Mouse (Mus musculus) c-Kit-positive CD71-positive TER-119-positive erythroid progenitor cells, embryonic 14.5 days (primary cell): ENCODE data around the gene Brinp3.

Experiments used
- DNase-seq: peaks from one replicate; pipeline ENCODE4 v3.0.0-alpha.2; 2013; ENCODE audit warnings: low spot score

Brinp3 gene

GRCm38 (mm10) chr1:146792826-146793225, 298.3 kb downstream of the Brinp3 start:
- no peak for DNase-seq

DNA sequence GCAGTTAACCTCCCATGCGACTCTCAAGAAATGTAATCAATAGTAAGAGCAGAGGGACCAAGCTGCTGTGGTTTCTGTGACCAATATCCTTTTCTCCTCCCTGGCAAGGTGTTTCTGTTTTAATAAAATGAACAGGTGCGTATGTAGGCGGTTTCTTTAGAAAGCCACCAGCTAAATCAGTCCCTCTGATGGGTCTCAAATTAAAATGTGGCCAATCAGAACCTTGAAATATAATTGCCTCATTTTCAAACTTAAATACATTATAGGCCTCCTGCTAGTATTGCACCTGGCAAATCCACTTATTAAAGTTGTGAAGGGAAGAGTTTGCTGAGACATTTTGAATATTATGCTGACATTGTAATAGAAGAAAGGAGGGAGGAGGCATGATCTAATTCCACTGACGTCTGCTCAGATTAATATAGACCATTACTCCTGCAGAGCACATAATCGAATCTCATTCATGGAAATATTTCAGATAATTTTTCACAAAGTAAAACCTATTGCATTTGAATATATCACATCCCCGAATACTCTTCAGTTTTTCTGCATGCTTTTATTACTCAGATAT, 305.5 kb downstream of the Brinp3 start:
- DNase-seq: no peak

- no peak for DNase-seq
Measured at GRCm38 (mm10) chr1:146801821-146802220, 307.3 kb downstream of the Brinp3 start.

DNA sequence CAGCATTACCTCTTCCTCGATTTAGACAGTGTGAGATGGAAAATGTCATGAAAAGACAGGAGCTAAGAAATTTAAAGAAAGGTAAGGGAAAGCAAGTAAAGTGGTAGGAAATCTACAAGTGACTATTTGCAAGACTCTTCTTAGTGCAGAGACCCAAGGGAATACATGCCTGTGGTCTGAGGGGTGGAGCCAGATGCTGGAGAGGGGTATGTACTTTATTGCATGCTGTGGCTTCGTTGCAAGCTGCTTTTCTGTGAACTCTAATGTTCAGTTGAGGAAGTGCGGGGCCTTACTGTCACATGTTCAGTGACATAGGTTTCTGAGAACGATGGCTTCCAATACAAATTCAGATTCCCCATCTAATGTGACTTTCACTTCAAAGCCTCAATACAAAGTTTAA, 313.2 kb downstream of the Brinp3 start:
- no peak for DNase-seq

DNA sequence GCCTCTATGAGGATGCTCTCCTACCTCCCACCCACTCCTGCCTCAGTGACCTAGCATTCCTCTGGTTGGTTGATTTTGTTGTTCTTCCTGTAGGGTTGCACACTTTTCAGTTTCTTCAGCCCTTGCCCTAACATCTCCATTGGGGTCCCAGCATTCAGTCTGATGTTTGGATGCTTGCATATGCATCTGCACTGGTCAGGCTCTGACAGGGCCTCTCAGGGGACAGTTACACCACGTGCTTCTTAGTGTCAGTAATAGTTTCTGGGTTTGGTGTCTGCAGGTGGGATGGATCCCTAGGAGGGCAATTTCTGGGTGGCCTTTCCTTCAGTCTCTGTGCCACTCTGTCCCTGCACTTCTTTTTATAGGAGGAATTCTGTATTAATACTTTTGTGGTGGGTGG, 339.3 kb downstream of the Brinp3 start:
- no peak for DNase-seq

DNA sequence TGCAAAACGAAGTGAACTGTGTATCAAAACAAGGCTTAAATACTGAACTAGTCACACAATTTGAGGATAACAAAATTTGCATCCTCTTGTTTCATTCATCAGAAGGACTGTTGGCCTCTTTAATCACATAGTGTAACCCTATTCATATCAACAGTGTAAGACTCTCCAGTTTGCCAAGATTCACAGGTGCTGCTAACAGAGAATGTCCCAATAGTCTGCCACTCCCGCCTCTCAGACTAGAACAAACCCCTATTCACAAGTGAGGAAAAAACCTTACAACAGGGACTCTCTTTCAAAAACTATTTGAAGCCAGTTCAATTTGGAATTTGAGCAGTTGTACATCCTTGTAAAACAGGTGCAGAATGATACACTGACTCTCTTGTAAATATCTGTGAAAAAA, 349.5 kb downstream of the Brinp3 start:
- no peak for DNase-seq

- DNase-seq: no peak
Measured at GRCm38 (mm10) chr1:146848892-146849291, 354.3 kb downstream of the Brinp3 start.

DNA sequence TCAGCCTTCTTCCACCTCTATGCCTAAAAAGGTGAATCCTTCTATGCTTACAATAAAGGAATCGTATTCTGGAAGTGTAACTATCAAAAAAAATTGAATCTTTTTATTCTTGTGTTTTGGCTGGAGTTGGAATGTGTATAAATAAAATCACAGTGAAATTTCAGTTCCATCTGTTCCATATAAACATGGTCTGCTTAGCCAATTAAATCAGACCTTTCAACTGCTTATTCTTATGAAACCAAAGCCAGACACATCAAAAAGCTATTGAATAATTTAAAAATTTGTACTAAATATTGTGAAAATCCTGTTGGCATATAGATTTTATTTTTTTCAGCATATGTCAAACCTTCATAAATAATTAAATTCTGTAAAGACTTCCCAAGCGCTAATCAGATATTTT, 355.6 kb downstream of the Brinp3 start:
- no peak for DNase-seq

DNA sequence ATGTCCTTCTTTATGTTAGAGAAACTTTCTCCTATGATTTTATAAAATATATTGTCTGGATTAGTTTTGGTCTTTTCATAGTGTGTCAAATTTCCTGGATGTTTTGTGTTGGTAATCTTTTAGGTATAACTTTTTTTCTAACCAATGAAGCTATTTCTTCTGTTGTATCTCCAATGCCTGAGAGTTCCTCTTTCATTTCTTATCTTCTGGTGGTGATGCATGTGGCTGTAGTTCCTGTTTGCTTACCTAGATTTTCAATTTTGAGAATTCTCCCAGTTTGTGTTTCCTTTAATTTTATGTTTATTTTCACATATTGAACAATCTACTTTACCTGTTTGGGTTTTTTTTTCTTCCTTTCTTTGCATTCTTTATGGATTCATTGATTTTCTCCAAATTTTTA, 404.1 kb downstream of the Brinp3 start:
- no peak for DNase-seq

DNA sequence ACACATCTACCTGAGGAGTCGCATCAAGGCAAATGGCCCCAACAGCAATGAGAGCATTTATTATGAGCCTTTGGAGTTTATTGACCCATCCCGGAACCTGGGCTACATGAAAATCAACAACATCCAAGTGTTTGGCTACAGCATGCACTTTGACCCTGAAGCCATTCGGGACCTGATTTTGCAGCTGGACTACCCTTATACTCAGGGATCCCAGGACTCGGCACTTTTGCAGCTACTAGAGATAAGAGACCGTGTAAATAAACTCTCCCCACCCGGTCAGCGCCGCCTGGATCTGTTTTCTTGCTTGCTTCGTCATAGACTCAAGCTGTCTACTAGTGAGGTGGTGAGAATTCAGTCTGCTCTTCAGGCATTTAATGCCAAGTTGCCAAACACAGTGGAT, 407.1 kb downstream of the Brinp3 start:
- DNase-seq: no peak

DNA sequence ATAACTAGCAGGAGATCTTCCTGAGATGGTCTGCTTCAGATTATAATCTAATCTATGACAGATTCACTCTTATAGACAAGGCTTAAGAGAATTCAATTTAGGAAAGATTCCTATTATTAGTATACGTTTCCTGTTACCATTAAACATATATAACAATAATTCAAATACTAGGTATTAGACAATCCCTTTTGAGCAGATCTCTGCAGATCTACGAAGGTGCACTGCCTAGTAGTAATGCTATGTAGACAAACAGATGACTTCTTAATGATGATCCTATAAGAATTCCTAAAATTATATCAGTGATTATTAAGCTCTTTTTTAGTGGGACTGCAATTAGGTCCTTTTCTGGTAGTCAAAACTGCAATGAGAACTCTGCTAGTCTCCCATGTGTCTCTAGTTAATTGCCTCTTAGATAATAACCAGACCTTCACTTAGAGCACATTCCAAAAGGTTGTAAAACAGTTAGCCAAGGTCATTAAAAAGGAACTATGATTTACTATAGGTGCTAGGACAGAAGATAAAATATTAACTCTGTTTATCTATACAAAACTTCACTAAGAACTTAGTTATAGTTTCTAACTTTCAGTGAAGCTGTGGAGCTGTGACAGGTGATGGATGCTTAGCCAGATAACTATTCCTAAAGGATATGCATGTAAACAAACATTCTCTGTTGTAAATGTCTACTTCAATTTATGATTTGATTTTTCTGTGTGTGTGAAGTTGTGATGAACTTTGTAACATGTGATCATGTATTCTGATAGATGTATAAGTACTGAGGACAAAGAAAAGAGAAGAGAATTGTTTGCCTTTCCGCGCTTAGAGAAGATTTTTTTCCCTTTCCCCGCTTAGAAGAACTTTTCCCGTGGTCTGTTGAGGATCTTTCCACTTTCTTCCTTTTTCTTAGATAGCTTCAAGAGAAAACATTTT, 445.2 kb downstream of the Brinp3 start:
- DNase-seq: no peak
